Mouse (Mus musculus) neural tube, embryonic 13.5 days (tissue): ENCODE measurements at regions not wholly inside any gene's neighbourhood (a gene's known extent, or its start where the extent isn't known, plus 50 kb on each side); places are given as distances from the start of the nearest gene placed in this dataset.

Experiments used
- ATAC-seq: fragments of 200-750 bp; cut with Nextera tagmentation; 2 replicates; pipeline ENCODE4 v1.8.0; 2017; ENCODE audit warnings: low read depth, mild to moderate bottlenecking, moderate TSS enrichment, moderate library complexity
- H3K27ac ChIP-seq: fragments of 300-500 bp; sonication (generic); replicated peaks from 2 replicates; pipeline ENCODE4 v1.5.1; 2015; ENCODE audit warnings: moderate library complexity, mild to moderate bottlenecking, inconsistent platforms
- H3K27me3 ChIP-seq: fragments of 300-500 bp; sonication (generic); 2 replicates; pipeline ENCODE4 v1.6.1; 2015; ENCODE audit warnings: mild to moderate bottlenecking, inconsistent platforms
- H3K36me3 ChIP-seq: fragments of 300-500 bp; sonication (generic); 2 replicates; pipeline ENCODE4 v1.6.1; 2015; ENCODE audit warnings: mild to moderate bottlenecking, inconsistent platforms
- H3K4me1 ChIP-seq: fragments of 300-500 bp; sonication (generic); replicated peaks from 2 replicates; pipeline ENCODE4 v1.6.1; 2015; ENCODE audit warnings: inconsistent platforms
- H3K4me2 ChIP-seq: fragments of 300-500 bp; sonication (generic); 2 replicates; pipeline ENCODE4 v1.6.1; 2015; ENCODE audit warnings: inconsistent platforms, mild to moderate bottlenecking, moderate library complexity
- H3K4me3 ChIP-seq: fragments of 300-500 bp; sonication (generic); 2 replicates; pipeline ENCODE4 v1.5.1; 2015; ENCODE audit warnings: mild to moderate bottlenecking, inconsistent platforms
- H3K9ac ChIP-seq: fragments of 300-500 bp; sonication (generic); 2 replicates; pipeline ENCODE4 v1.6.1; 2015; ENCODE audit warnings: moderate library complexity, mild to moderate bottlenecking, inconsistent platforms
- H3K9me3 ChIP-seq: fragments of 300-500 bp; sonication (generic); 2 replicates; pipeline ENCODE4 v1.6.1; 2016; ENCODE audit warnings: inconsistent platforms
- WGBS: fragments of 180-500 bp; shearing (Covaris S2); methylation state at CpG from one replicate; pipeline ENCODE4 v1.1.7; 2015; 5-methylcytosine and 5-hydroxymethylcytosine counted together

- ATAC-seq: no peak
- H3K9ac ChIP-seq: no peak overlapping the region
These were observed 534.3 kb downstream of the Poteg start for GRCm38 (mm10) chr8:27981769-27982168.

GRCm38 (mm10) chr8:28012849-28013248 lies 565.4 kb downstream of the Poteg start:
- Histone ChIP-seq H3K4me2 (no peak overlapping the region), H3K4me3 (no peak overlapping the region), H3K27me3 (no peaks in the 10 kb centered on the region), H3K9ac (no peak overlapping the region), H3K4me1 (no peaks in the 10 kb centered on the region), H3K36me3 (no peaks in the 10 kb centered on the region), H3K27ac (no peak overlapping the region), H3K9me3 (no peaks in the 10 kb centered on the region)
- no peak for ATAC-seq
- WGBS: 61% methylated on average over 4 of the region's 4 CpGs

More at GRCm38 (mm10) chr8:27981769-27982168, 534.3 kb downstream of the Poteg start:
- H3K9me3 ChIP-seq: no peaks in the 10 kb centered on the region
- H3K4me3 ChIP-seq: no peak overlapping the region
- no peaks in the 10 kb centered on the region for H3K27me3 ChIP-seq
- no peak overlapping the region for H3K27ac ChIP-seq
- H3K4me2 ChIP-seq: no peak overlapping the region
- WGBS: 10% methylated on average over 5 of the region's 5 CpGs
- H3K36me3 ChIP-seq: no peaks in the 10 kb centered on the region
- H3K4me1 ChIP-seq: no peaks in the 10 kb centered on the region
